Mouse (Mus musculus): ENCODE results near the gene Rilp. TPM values are rescaled to one million over a fixed set of nuclear protein-coding genes. Genes with fewer than 3 reads are reported as not detected.

The Rilp gene
- polyA plus RNA-seq, 1 experiment from 2014 or later: 0.89 TPM

DNA sequence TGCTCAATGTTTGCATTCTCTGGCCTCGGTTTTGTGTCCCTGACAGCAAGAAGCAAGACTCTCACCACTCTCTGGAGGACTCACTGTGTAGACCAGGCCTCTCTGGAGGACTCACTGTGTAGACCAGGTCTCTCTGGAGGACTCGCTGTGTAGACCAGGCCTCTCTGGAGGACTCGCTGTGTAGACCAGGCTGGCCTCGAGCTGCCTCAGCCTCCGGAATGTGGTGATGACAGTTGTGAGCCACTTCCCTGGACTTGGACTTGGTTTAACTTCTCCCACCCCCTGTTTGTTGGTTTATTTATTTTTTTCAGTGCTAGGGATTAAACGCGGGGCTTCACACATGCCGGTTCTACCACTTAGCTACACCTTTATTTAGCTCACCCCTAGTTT, 27.1 kb downstream of the Rilp start:
- Histone ChIP-seq H3K27ac (ENCODE audit: low read length) (no peak overlapping the region), H3K4me1 (replicated peaks; ENCODE audit: control insufficient read depth, insufficient read depth, low read length) (peaks cover 39% of the 10 kb centered on the region), H3K4me3 (ENCODE audit: low read length) (no peak overlapping the region), H3K4me2 (ENCODE audit: low read depth, low read length) (no peak overlapping the region), H3K9me3 (ENCODE audit: control insufficient read depth, low read length) (no peaks in the 10 kb centered on the region), H3K27me3 (ENCODE audit: control insufficient read depth, insufficient read depth, low read depth, low read length) (no peaks in the 10 kb centered on the region), H3K36me3 (ENCODE audit: control insufficient read depth, insufficient read depth, low read length) (no peaks in the 10 kb centered on the region), H3K9ac (ENCODE audit: low read length) (no peak overlapping the region)
- ATAC-seq (ENCODE audit: low read depth): no peak
- WGBS: 69% methylated on average over 8 of the region's 8 CpGs

DNA sequence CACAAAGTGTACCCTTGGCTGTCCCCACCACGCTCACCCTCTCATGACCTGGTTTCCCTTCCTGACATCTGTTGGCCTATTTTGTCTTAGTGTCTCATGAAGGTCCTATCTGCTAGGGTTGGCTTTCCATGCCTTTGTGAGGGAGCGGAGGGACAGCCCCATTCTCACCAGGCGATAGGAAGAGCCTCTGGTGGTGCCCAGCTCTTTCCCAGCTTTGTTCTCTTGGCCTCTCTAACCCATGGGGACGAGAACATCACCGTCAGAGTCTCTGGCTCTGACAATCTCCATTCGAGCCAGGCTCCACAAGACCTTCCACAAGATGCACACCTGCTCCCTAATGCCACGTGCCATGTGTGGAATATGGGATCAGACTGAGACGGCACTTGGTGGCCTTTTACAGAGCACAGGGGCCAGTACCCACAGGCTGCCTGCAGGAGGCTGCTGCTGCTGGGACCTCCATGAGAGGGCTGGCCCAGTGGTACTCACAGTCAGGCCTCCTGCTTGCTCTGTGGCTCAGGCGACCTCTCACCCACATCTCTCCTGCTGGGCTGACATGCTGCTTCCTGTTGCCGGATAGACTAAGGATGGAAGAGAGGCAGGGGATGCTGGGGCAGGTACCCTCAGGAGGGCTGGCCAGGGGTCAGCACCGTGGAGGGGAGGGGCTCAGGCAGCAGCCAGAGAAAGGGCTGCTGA, 27.7 kb downstream of the Rilp start:
- ATAC-seq (ENCODE audit: low read depth): peak; percentile 51

DNA sequence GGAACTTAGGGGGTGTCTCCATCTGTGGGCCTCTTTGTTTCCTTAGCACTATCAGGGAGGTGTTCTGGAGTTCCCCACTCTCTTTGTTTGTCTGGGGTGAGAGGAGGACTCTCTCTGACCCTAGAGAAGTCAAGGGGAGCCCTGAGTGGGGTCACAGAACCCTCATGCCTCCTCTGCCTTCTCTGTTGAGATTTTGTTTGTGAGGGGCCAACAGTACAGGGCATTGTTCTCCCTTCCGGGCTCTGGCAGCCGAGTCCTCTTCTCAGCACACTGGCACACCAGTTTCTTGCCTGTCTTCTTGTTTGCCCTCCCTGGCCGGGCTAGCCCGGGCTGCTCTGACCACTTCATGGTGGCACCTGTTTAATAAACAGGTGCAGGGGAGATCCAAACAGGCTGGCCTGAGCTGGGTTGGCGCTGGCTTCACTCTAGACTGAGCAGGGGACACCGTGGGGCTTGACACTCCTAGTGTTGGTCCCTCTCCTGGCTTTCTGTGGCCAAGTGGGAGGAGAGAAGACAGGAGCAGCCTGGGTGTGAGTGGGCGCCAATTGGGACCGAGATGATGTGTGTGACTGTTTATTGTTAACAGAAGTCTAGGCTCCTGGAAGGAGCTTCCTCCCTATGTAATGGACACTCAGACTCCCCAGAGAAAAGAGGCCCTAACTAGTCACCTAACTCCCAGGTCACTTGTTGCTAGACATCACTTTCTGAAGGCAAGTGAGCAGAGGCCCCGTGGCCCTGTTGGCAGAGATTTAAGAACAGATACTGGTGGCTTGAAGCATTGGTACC, 28.5 kb downstream of the Rilp start:
- 38% methylated on average over 9 of the region's 9 CpGs for WGBS
- Histone ChIP-seq H3K27me3 (ENCODE audit: control insufficient read depth, insufficient read depth, low read depth, low read length) (no peaks in the 10 kb centered on the region), H3K9ac (ENCODE audit: low read length) (0 out of 2 replicates have a peak overlapping the region, but pooled peaks have one; percentile 23), H3K36me3 (ENCODE audit: control insufficient read depth, insufficient read depth, low read length) (no peaks in the 10 kb centered on the region), H3K4me3 (ENCODE audit: low read length) (no peak overlapping the region), H3K4me2 (ENCODE audit: low read depth, low read length) (no peak overlapping the region), H3K4me1 (replicated peaks; ENCODE audit: control insufficient read depth, insufficient read depth, low read length) (peaks cover 27% of the 10 kb centered on the region), H3K27ac (ENCODE audit: low read length) (peak overlapping the region; percentile 89), H3K9me3 (ENCODE audit: control insufficient read depth, low read length) (no peaks in the 10 kb centered on the region)
- ATAC-seq (ENCODE audit: low read depth): peak; percentile 61

More for the DNA sequence above, 27.7 kb downstream of the Rilp start:
- peaks cover 33% of the 10 kb centered on the region for H3K4me1 ChIP-seq (replicated peaks; ENCODE audit: control insufficient read depth, insufficient read depth, low read length)
- 36% methylated on average over 11 of the region's 11 CpGs for WGBS
- H3K9me3 ChIP-seq (ENCODE audit: control insufficient read depth, low read length): no peaks in the 10 kb centered on the region
- H3K27me3 ChIP-seq (ENCODE audit: control insufficient read depth, insufficient read depth, low read depth, low read length): no peaks in the 10 kb centered on the region
- H3K9ac ChIP-seq (ENCODE audit: low read length): 0 out of 2 replicates have a peak overlapping the region, but pooled peaks have one; percentile 23
- no peaks in the 10 kb centered on the region for H3K36me3 ChIP-seq (ENCODE audit: control insufficient read depth, insufficient read depth, low read length)
- no peak overlapping the region for H3K4me3 ChIP-seq (ENCODE audit: low read length)
- no peak overlapping the region for H3K4me2 ChIP-seq (ENCODE audit: low read depth, low read length)
- peak overlapping the region; percentile 89 for H3K27ac ChIP-seq (ENCODE audit: low read length)

DNA sequence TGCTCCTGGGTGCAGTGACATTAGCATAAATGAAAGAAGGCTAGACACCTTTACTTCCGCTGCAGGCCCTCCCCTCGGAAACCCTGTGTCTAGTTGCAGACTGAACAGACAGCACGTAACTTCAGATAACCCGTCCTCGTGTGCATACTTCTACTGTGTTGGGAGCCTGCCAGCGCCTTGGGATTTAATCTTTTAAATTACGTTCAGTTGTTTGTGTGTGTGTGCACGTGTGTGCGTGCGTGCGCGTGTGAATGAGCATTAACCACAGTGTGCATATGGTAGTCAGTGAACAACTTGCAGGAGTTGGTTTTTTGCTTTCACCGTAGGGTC, 29.0 kb downstream of the Rilp start:
- no peaks in the 10 kb centered on the region for H3K27me3 ChIP-seq (ENCODE audit: control insufficient read depth, insufficient read depth, low read depth, low read length)
- H3K9me3 ChIP-seq (ENCODE audit: control insufficient read depth, low read length): no peaks in the 10 kb centered on the region
- H3K4me2 ChIP-seq (ENCODE audit: low read depth, low read length): no peak overlapping the region
- H3K27ac ChIP-seq (ENCODE audit: low read length): peak overlapping the region; percentile 89
- no peak for ATAC-seq (ENCODE audit: low read depth)
- no peak overlapping the region for H3K9ac ChIP-seq (ENCODE audit: low read length)
- H3K4me3 ChIP-seq (ENCODE audit: low read length): no peak overlapping the region
- H3K36me3 ChIP-seq (ENCODE audit: control insufficient read depth, insufficient read depth, low read length): no peaks in the 10 kb centered on the region
- peaks cover 26% of the 10 kb centered on the region for H3K4me1 ChIP-seq (replicated peaks; ENCODE audit: control insufficient read depth, insufficient read depth, low read length)
- 67% methylated on average over 13 of the region's 13 CpGs for WGBS

DNA sequence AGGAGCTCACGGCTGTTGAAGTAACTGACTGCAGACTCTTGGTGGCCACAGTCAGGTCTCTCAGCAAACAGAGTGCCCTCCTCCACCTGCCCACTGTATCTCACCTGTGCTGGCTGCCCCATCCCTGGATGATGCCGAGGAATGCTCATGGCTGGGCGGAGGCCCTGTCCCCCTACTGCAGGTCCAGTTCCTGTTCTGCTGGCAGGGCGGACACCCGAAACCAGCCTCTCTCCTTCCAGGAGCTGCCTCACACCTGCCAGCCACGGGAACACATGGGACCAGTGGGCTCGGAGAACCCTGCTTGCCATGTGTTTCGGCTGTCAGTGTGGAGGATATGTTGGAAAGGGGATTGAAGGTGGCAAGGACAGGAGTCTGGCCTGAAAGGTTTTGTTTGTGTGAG, 30.3 kb downstream of the Rilp start:
- Histone ChIP-seq H3K36me3 (ENCODE audit: control insufficient read depth, insufficient read depth, low read length) (no peaks in the 10 kb centered on the region), H3K9me3 (ENCODE audit: control insufficient read depth, low read length) (no peaks in the 10 kb centered on the region), H3K4me1 (replicated peaks; ENCODE audit: control insufficient read depth, insufficient read depth, low read length) (peaks cover 22% of the 10 kb centered on the region), H3K4me2 (ENCODE audit: low read depth, low read length) (no peak overlapping the region), H3K9ac (ENCODE audit: low read length) (no peak overlapping the region), H3K4me3 (ENCODE audit: low read length) (no peak overlapping the region), H3K27me3 (ENCODE audit: control insufficient read depth, insufficient read depth, low read depth, low read length) (no peaks in the 10 kb centered on the region), H3K27ac (ENCODE audit: low read length) (no peak overlapping the region; the same call in 1 of the 2 replicates)
- no peak for ATAC-seq (ENCODE audit: low read depth)
- WGBS: 72% methylated on average over 8 of the region's 8 CpGs

DNA sequence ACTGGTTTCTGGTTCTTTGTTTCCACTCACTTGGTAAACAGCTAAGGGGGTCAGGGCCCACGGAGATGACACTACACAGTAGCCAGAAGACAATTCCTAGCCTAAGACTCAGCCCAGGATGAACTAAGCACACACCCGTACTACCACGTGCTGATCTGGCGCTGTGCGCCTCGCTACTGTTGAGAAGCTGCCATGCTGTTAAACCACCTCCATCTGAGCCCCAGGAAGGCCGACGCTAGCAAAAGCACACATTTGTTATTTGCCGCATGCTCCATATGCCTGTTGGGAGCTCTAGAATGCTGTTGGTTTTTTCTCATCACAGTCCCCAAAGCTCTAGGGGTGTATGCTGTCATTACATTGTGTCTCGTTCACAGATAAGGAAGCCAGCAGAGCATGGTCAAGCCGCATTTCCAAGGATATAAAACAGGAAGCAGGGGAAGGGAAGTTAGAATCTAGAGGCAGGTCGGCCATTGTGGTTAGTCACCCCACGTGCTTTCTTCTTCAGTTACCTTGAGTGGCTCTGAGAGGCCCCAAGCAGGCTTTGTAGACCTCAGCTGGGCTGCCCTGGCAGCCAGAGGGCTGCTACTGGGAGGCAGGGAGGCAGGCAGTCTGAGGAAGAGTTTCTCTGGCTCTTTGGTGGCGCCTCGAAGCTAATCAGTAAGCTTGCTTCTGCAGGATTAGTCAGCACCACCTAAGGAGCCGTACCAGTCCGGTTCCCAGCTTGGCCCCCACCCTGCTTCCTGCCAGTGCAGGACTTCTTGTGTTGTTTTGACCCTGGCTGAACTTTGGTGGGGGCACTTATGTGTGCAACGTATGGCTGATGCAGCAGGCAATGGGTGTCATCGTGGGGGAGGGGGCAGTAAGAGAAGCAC, 31.1 kb downstream of the Rilp start:
- H3K9me3 ChIP-seq (ENCODE audit: control insufficient read depth, low read length): no peaks in the 10 kb centered on the region
- H3K4me3 ChIP-seq (ENCODE audit: low read length): no peak overlapping the region
- peak; percentile 27 for ATAC-seq (ENCODE audit: low read depth)
- no peaks in the 10 kb centered on the region for H3K27me3 ChIP-seq (ENCODE audit: control insufficient read depth, insufficient read depth, low read depth, low read length)
- no peaks in the 10 kb centered on the region for H3K36me3 ChIP-seq (ENCODE audit: control insufficient read depth, insufficient read depth, low read length)
- H3K4me1 ChIP-seq (replicated peaks; ENCODE audit: control insufficient read depth, insufficient read depth, low read length): peaks cover 22% of the 10 kb centered on the region
- WGBS: 61% methylated on average over 19 of the region's 19 CpGs
- no peak overlapping the region; the same call in 1 of the 2 replicates for H3K9ac ChIP-seq (ENCODE audit: low read length)
- H3K27ac ChIP-seq (ENCODE audit: low read length): peak overlapping the region; percentile 38; the same call in 1 of the 2 replicates
- no peak overlapping the region for H3K4me2 ChIP-seq (ENCODE audit: low read depth, low read length)

DNA sequence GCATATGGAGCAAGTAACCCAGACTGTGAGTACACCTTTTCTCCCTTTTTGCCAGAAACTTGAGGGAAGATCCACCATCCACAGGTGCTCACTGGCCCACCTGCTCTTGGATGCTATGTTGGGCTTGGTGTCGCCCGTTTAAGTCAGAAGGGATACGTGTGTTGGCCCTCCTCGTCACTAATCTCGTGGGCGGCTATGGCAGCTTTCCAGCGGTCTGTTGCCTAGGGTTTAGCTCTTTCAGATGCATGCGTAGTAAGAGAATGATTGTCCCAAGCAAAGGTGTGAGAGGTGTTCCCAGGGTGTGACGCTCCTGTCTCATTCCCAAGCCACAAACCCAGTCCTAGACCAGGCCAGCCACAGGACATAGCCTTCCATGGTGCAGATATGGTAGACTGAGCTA, 34.8 kb downstream of the Rilp start:
- WGBS: 74% methylated on average over 9 of the region's 9 CpGs
- no peak for ATAC-seq (ENCODE audit: low read depth)

DNA sequence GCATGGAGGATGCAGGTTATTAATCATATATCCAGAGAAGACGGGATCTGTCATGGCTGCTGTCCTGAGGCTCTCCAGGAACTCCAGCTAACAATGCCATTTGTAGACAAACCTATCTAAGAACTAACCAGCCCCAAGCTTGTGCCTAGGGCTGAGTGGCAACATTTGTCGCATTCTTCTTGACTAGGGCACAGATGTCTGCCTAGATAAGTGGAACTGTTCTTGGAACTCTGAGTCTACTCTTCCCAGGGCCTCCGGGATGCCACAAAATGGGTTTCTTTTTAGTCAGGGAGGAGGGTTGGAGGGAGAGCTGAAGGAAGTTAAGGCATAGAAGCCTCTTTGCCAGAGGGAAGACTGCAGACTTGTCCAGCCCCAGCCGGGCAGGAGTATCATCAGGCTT, 36.2 kb downstream of the Rilp start:
- ATAC-seq (ENCODE audit: low read depth): no peak
- 59% methylated on average over 4 of the region's 4 CpGs for WGBS
- Histone ChIP-seq H3K36me3 (ENCODE audit: control insufficient read depth, insufficient read depth, low read length) (no peaks in the 10 kb centered on the region), H3K4me2 (ENCODE audit: low read depth, low read length) (no peak overlapping the region), H3K9me3 (ENCODE audit: control insufficient read depth, low read length) (no peaks in the 10 kb centered on the region), H3K4me1 (replicated peaks; ENCODE audit: control insufficient read depth, insufficient read depth, low read length) (peaks cover 15% of the 10 kb centered on the region), H3K9ac (ENCODE audit: low read length) (no peak overlapping the region), H3K27me3 (ENCODE audit: control insufficient read depth, insufficient read depth, low read depth, low read length) (no peaks in the 10 kb centered on the region), H3K4me3 (ENCODE audit: low read length) (no peak overlapping the region), H3K27ac (ENCODE audit: low read length) (no peak overlapping the region)

More for the DNA sequence above, 34.8 kb downstream of the Rilp start:
- H3K4me2 ChIP-seq (ENCODE audit: low read depth, low read length): no peak overlapping the region
- H3K9me3 ChIP-seq (ENCODE audit: control insufficient read depth, low read length): no peaks in the 10 kb centered on the region
- no peak overlapping the region for H3K9ac ChIP-seq (ENCODE audit: low read length)
- peaks cover 8% of the 10 kb centered on the region for H3K4me1 ChIP-seq (replicated peaks; ENCODE audit: control insufficient read depth, insufficient read depth, low read length)
- no peak overlapping the region for H3K4me3 ChIP-seq (ENCODE audit: low read length)
- no peak overlapping the region for H3K27ac ChIP-seq (ENCODE audit: low read length)
- no peaks in the 10 kb centered on the region for H3K27me3 ChIP-seq (ENCODE audit: control insufficient read depth, insufficient read depth, low read depth, low read length)
- H3K36me3 ChIP-seq (ENCODE audit: control insufficient read depth, insufficient read depth, low read length): no peaks in the 10 kb centered on the region

DNA sequence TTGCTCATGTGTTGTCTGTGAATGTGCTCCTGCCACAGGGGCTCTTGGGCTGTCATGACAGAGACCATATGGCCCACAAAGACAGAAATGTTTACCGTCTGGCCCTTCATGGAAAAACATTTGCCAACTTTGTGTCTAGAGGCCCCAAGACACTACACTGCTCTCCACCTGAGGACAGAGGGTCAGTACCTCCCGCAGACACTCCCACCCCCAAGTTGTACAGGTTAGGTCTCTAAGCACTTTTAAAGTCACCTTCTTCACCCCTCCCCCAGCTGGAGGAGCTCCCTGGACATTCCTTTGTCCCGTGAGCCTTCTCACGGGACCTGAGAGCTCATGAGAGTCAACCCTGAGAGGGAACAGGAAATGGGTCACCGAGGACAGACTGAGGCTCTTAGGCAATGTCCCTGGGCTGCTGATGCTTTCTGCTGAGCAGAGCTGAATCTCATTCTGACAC, 39.8 kb downstream of the Rilp start:
- Histone ChIP-seq H3K27ac (ENCODE audit: low read length) (peak overlapping the region; percentile 34), H3K27me3 (ENCODE audit: control insufficient read depth, insufficient read depth, low read depth, low read length) (no peaks in the 10 kb centered on the region)
- 22% methylated on average over 5 of the region's 5 CpGs for WGBS

More for the DNA sequence above, 39.8 kb downstream of the Rilp start:
- no peak overlapping the region for H3K4me2 ChIP-seq (ENCODE audit: low read depth, low read length)
- no peaks in the 10 kb centered on the region for H3K9me3 ChIP-seq (ENCODE audit: control insufficient read depth, low read length)
- no peak overlapping the region for H3K4me3 ChIP-seq (ENCODE audit: low read length)
- ATAC-seq (ENCODE audit: low read depth): peak; percentile 59; the same call in 1 of the 2 replicates
- peaks cover 29% of the 10 kb centered on the region for H3K4me1 ChIP-seq (replicated peaks; ENCODE audit: control insufficient read depth, insufficient read depth, low read length)
- H3K9ac ChIP-seq (ENCODE audit: low read length): peak overlapping the region; percentile 16
- no peaks in the 10 kb centered on the region for H3K36me3 ChIP-seq (ENCODE audit: control insufficient read depth, insufficient read depth, low read length)
